Mouse (Mus musculus): ENCODE measurements around the gene G3bp2. TPM values are rescaled to one million over a fixed set of nuclear protein-coding genes. Genes with fewer than 3 reads are reported as not detected.
A peak's percentile ranks its signal among the peaks of the same experiment; 100 is the strongest.

The G3bp2 gene
- total and polyA plus RNA-seq, 3 experiments = 14.6 to 61.2 (median 57.0) TPM

DNA sequence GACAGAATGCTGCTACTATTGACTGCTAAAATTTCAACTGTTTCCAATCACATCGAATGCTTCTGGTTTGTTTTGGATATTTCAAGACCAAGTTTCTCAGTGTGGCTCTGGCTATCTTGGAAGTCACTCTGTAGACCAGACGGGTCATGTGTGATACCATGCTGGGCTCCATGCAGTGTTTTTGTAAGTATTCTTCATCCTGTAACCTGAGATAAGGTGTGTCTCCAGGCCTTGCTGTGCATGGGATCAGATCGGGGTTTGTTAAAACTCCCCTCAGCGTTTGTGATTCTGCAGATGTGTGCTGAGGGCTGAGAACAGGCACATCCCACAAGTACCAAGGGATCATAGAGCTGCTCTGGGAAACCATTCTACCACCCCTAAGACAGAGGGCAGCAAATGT, 1.7 kb upstream of the G3bp2 start:
- 66% methylated on average over 4 of the region's 4 CpGs for WGBS

DNA sequence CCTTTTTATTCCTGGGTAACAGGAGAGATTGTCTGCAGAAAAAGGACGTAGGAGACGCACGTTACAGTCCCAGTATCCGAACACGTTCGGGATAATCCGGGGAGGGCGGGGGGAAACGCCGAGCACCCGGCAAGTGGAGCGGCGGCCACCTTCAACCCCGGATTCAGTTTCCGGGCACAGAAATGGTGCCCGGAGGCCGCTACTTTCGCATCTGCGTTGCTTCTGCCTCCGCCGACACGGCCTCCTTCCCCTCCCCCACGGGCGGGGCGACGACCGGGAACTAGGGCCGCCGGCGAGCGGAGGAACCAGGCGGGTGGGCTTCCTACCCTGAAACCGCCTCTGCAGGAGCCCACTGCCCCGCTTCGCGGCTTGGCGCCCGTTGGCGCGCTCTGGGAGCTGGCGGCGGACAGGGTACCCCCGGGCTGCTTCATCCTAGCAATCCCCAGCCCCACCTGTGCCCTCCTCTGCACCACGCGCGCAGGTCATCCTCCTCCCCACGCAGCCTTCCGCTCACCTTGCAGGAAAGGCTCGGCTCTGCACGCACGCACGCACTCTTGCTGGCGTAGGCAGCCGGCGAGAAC, 608 bp downstream of the G3bp2 start:
- H3K27ac ChIP-seq = peak overlapping the region; percentile 87
- TF ChIP-seq CTCF (IDR thresholded peaks at IDR 0.05) (no peak), EP300 (IDR thresholded peaks at IDR 0.05; ENCODE audit: insufficient read depth, low read depth, low read length) (no peak), POLR2A (IDR thresholded peaks at IDR 0.05; ENCODE audit: insufficient read depth, low read depth, low read length) (no peak; the same call in 1 of the 2 replicates)
- intact Hi-C loops (cut with DNase I) = loop anchor here (1.0 to 2.0 kb wide), 4 partner anchors 36 to 120 kb away; partner anchors contain the start of genes Cdkl2, Rchy1 and Uso1
- DNase-seq = peak; percentile 81 to 82
- peaks cover 3% of the 10 kb centered on the region for H3K36me3 ChIP-seq (ENCODE audit: control insufficient read depth, insufficient read depth, low read length)
- under 1% methylated on average over 55 of the region's 55 CpGs for WGBS
- H3K9ac ChIP-seq (ENCODE audit: low read depth, low read length) = peak overlapping the region; percentile 99
- peaks cover 10% of the 10 kb centered on the region for H3K4me1 ChIP-seq (ENCODE audit: control insufficient read depth, insufficient read depth, low read length)
- H3K79me2 ChIP-seq (replicated peaks; ENCODE audit: control insufficient read depth, insufficient read depth, low read length) = peaks cover 9% of the 10 kb centered on the region
- H3K27me3 ChIP-seq (ENCODE audit: control insufficient read depth, insufficient read depth, low read length) = no peaks in the 10 kb centered on the region
- H3K4me3 ChIP-seq = peak overlapping the region; percentile 99

More for the DNA sequence above, 1.7 kb upstream of the G3bp2 start:
- Histone ChIP-seq H3K79me2 (replicated peaks; ENCODE audit: control insufficient read depth, insufficient read depth, low read length) (peaks cover 9% of the 10 kb centered on the region), H3K4me3 (no peak overlapping the region), H3K4me1 (ENCODE audit: control insufficient read depth, insufficient read depth, low read length) (peaks cover 7% of the 10 kb centered on the region), H3K27me3 (ENCODE audit: control insufficient read depth, insufficient read depth, low read length) (no peaks in the 10 kb centered on the region), H3K9ac (ENCODE audit: low read depth, low read length) (no peak overlapping the region), H3K36me3 (ENCODE audit: control insufficient read depth, insufficient read depth, low read length) (peaks cover 3% of the 10 kb centered on the region; the same call in 1 of the 2 replicates), H3K27ac (no peak overlapping the region)
- TF ChIP-seq EP300 (IDR thresholded peaks at IDR 0.05; ENCODE audit: insufficient read depth, low read depth, low read length) = no peak
- no peak for TF ChIP-seq POLR2A (IDR thresholded peaks at IDR 0.05; ENCODE audit: insufficient read depth, low read depth, low read length)
- no peak for TF ChIP-seq CTCF (IDR thresholded peaks at IDR 0.05)
- intact Hi-C loops (cut with DNase I) = no loop called here
- no peak for DNase-seq

GRCm38 (mm10) chr5:92081326-92081725, 2.2 kb downstream of the G3bp2 start:
- intact Hi-C loops (cut with DNase I) = no loop called here
- TF ChIP-seq POLR2A (IDR thresholded peaks at IDR 0.05; ENCODE audit: insufficient read depth, low read depth, low read length) (no peak), CTCF (IDR thresholded peaks at IDR 0.05) (no peak), EP300 (IDR thresholded peaks at IDR 0.05; ENCODE audit: insufficient read depth, low read depth, low read length) (no peak)
- Histone ChIP-seq H3K27me3 (ENCODE audit: control insufficient read depth, insufficient read depth, low read length) (no peaks in the 10 kb centered on the region), H3K79me2 (replicated peaks; ENCODE audit: control insufficient read depth, insufficient read depth, low read length) (peaks cover 14% of the 10 kb centered on the region), H3K4me1 (ENCODE audit: control insufficient read depth, insufficient read depth, low read length) (peaks cover 10% of the 10 kb centered on the region), H3K4me3 (no peak overlapping the region), H3K36me3 (ENCODE audit: control insufficient read depth, insufficient read depth, low read length) (peaks cover 3% of the 10 kb centered on the region), H3K27ac (no peak overlapping the region), H3K9ac (ENCODE audit: low read depth, low read length) (no peak overlapping the region)
- no peak for DNase-seq
- 65% methylated on average over 3 of the region's 3 CpGs for WGBS

GRCm38 (mm10) chr5:92080400-92080799, 3.1 kb downstream of the G3bp2 start:
- TF ChIP-seq EP300 (IDR thresholded peaks at IDR 0.05; ENCODE audit: insufficient read depth, low read depth, low read length) = no peak
- TF ChIP-seq POLR2A (IDR thresholded peaks at IDR 0.05; ENCODE audit: insufficient read depth, low read depth, low read length) = no peak
- TF ChIP-seq CTCF (IDR thresholded peaks at IDR 0.05) = no peak
- Histone ChIP-seq H3K79me2 (replicated peaks; ENCODE audit: control insufficient read depth, insufficient read depth, low read length) (peaks cover 14% of the 10 kb centered on the region), H3K4me3 (no peak overlapping the region), H3K27me3 (ENCODE audit: control insufficient read depth, insufficient read depth, low read length) (no peaks in the 10 kb centered on the region), H3K27ac (no peak overlapping the region), H3K9ac (ENCODE audit: low read depth, low read length) (no peak overlapping the region), H3K36me3 (ENCODE audit: control insufficient read depth, insufficient read depth, low read length) (peaks cover 3% of the 10 kb centered on the region), H3K4me1 (ENCODE audit: control insufficient read depth, insufficient read depth, low read length) (peaks cover 10% of the 10 kb centered on the region)
- intact Hi-C loops (cut with DNase I) = no loop called here
- 50% methylated on average over 1 of the region's 1 CpGs for WGBS
- DNase-seq = no peak

DNA sequence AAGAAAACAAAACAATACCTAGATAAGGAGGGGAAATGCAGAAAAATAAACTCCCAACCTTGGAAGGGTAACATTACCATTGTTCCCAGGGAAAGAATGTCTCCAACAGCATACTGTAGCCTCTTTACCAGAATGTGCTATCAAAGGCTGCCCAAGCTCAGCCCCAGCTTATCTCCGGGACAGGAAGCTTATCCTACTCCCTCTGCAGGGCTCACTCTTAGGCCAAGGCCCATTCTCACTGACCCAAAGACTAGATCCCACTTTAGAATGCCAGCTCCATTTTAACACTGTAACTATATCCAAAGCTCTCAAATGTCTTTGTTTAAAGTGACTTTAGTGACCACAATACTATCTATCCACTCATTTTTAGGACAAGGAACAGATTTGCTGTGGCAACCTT, 4.2 kb downstream of the G3bp2 start:
- Histone ChIP-seq H3K36me3 (ENCODE audit: control insufficient read depth, insufficient read depth, low read length) (peaks cover 3% of the 10 kb centered on the region), H3K79me2 (replicated peaks; ENCODE audit: control insufficient read depth, insufficient read depth, low read length) (peaks cover 15% of the 10 kb centered on the region), H3K4me3 (no peak overlapping the region), H3K27ac (no peak overlapping the region), H3K9ac (ENCODE audit: low read depth, low read length) (no peak overlapping the region), H3K4me1 (ENCODE audit: control insufficient read depth, insufficient read depth, low read length) (peaks cover 10% of the 10 kb centered on the region), H3K27me3 (ENCODE audit: control insufficient read depth, insufficient read depth, low read length) (no peaks in the 10 kb centered on the region)
- WGBS = 9% methylated on average over 1 of the region's 1 CpGs
- intact Hi-C loops (cut with DNase I) = no loop called here
- TF ChIP-seq CTCF (IDR thresholded peaks at IDR 0.05) (no peak), POLR2A (IDR thresholded peaks at IDR 0.05; ENCODE audit: insufficient read depth, low read depth, low read length) (no peak), EP300 (IDR thresholded peaks at IDR 0.05; ENCODE audit: insufficient read depth, low read depth, low read length) (no peak)
- DNase-seq = no peak

- DNase-seq = no peak
- H3K4me1 ChIP-seq (ENCODE audit: control insufficient read depth, insufficient read depth, low read length) = peaks cover 10% of the 10 kb centered on the region
- peaks cover 17% of the 10 kb centered on the region for H3K79me2 ChIP-seq (replicated peaks; ENCODE audit: control insufficient read depth, insufficient read depth, low read length)
- no peak overlapping the region for H3K27ac ChIP-seq
- H3K27me3 ChIP-seq (ENCODE audit: control insufficient read depth, insufficient read depth, low read length) = no peaks in the 10 kb centered on the region
- intact Hi-C loops (cut with DNase I) = no loop called here
- no peak overlapping the region for H3K9ac ChIP-seq (ENCODE audit: low read depth, low read length)
- no peak overlapping the region for H3K4me3 ChIP-seq
- peaks cover 2% of the 10 kb centered on the region; the same call in 1 of the 2 replicates for H3K36me3 ChIP-seq (ENCODE audit: control insufficient read depth, insufficient read depth, low read length)
- TF ChIP-seq POLR2A (IDR thresholded peaks at IDR 0.05; ENCODE audit: insufficient read depth, low read depth, low read length) = no peak
Measured at GRCm38 (mm10) chr5:92078751-92079150, 4.8 kb downstream of the G3bp2 start.

Measured in heart, adult 2 months (tissue).